Mouse (Mus musculus): Measurements from ENCODE around the gene Epb41l2. TPM values are rescaled to one million over a fixed set of nuclear protein-coding genes. Genes with fewer than 3 reads are reported as not detected.
A peak's percentile ranks its signal among the peaks of the same experiment; 100 is the strongest.

The Epb41l2 gene
- polyA plus RNA-seq, 1 experiment from 2014 or later = 23.6 TPM

DNA sequence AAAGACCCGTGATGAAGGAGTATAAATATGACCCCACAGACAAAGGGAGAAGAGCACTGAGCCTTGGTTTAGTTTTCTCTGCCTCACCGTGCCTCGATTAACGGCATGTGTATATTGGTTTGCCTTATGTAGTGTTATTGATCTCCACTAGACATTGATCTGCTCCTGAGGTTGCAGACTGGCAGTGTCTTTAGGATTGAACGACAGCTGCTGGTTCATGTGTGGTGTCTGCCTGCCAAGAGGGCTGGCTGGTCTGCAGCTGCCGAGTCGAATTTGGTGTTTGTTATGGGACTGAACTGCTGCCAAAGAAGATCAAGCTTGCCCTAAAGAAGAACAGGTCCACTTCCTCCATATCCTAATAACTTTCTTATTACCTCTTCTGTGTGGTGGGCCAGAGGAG, 5.2 kb upstream of the Epb41l2 start:
- H3K27me3 ChIP-seq (ENCODE audit: control insufficient read depth, insufficient read depth, low read length) = no peaks in the 10 kb centered on the region
- no peak overlapping the region for H3K9ac ChIP-seq (replicated peaks; ENCODE audit: low read length)
- WGBS = 92% methylated on average over 7 of the region's 7 CpGs
- H3K27ac ChIP-seq (replicated peaks; ENCODE audit: low read depth, low read length) = no peak overlapping the region
- H3K4me2 ChIP-seq (ENCODE audit: low read length) = no peak overlapping the region
- no peaks in the 10 kb centered on the region for H3K9me3 ChIP-seq (ENCODE audit: control insufficient read depth, low read length)
- H3K36me3 ChIP-seq (ENCODE audit: control insufficient read depth, insufficient read depth, low read length) = no peaks in the 10 kb centered on the region
- no peak for DNase-seq
- no peak overlapping the region for H3K4me3 ChIP-seq (replicated peaks; ENCODE audit: low read depth, low read length)
- ATAC-seq (ENCODE audit: low FRiP score, low TSS enrichment) = no peak
- no peaks in the 10 kb centered on the region for H3K4me1 ChIP-seq (ENCODE audit: control insufficient read depth, insufficient read depth, low read length)

DNA sequence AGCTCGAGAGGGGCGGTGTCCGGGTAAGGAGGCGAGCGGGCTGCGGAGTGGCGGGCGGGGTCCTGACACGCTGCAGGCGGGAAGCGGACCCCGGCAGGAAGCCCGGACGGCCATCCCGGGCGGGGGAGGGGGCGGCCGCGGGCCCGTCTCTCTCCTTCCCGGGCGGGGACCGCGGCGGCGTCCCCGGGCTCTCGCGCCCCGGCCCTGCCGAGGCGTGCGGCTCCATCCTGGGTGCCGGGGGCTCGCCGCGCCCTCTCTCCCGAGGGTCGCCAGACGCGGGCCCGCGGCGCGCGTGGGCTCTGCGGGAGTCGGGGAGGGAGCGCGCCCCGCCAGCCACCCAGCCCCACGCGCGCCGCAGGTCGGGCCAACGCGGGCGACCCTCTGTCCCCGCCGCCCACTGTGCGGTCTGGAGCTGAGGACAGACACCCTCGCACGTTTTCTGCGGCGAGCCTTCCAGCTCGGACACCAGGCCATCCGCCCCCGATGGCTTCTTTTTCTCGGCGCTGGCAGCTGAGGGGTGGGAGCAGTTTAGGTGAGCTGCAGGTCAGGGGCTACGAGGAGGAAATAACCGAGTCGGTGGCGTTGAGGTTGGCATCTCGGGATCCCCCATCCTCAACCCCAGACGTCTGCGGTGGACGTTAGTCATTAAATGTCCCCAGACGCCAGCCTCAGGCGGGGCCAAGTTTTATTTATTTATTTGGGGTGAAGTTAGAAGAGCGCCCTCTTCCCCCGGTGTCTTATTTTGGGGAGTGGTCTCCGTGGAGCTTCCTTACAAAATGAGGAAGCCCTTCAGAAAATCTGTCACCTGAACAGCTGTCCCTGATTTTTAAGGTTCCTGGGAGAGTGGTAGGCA, 587 bp downstream of the Epb41l2 start:
- Histone ChIP-seq H3K27ac (replicated peaks; ENCODE audit: low read depth, low read length) (peak overlapping the region; percentile 49), H3K9ac (replicated peaks; ENCODE audit: low read length) (peak overlapping the region; percentile 75), H3K36me3 (ENCODE audit: control insufficient read depth, insufficient read depth, low read length) (no peaks in the 10 kb centered on the region), H3K4me2 (ENCODE audit: low read length) (peak overlapping the region; percentile 81), H3K4me3 (replicated peaks; ENCODE audit: low read depth, low read length) (peak overlapping the region; percentile 77), H3K4me1 (ENCODE audit: control insufficient read depth, insufficient read depth, low read length) (peaks cover 8% of the 10 kb centered on the region; the same call in 1 of the 2 replicates), H3K27me3 (ENCODE audit: control insufficient read depth, insufficient read depth, low read length) (no peaks in the 10 kb centered on the region), H3K9me3 (ENCODE audit: control insufficient read depth, low read length) (no peaks in the 10 kb centered on the region)
- ATAC-seq (ENCODE audit: low FRiP score, low TSS enrichment) (peak; percentile 80), DNase-seq (peak; percentile 60)
- under 1% methylated on average over 70 of the region's 84 CpGs for WGBS

DNA sequence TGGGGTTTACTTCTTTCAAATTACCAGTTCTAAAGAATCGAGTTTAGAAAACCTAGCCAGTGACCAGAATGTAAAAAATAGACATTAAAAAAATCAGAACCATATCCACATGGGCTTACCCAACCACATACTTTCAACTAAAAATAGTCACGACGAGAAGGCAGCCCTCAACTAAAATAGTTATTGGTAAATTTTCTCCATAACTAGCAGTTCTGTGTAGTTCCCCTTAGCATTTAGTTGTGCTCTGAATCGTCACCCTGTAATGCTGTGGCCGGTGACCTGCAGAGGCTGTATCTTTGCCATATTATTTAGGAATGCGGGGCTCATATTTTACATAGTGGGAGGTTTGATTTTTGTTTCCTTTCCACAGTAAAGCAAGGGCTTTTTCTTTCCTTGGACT, 2.6 kb downstream of the Epb41l2 start:
- 85% methylated on average over 6 of the region's 6 CpGs for WGBS
- Histone ChIP-seq H3K4me1 (ENCODE audit: control insufficient read depth, insufficient read depth, low read length) (peaks cover 8% of the 10 kb centered on the region; the same call in 1 of the 2 replicates), H3K9me3 (ENCODE audit: control insufficient read depth, low read length) (no peaks in the 10 kb centered on the region), H3K36me3 (ENCODE audit: control insufficient read depth, insufficient read depth, low read length) (no peaks in the 10 kb centered on the region), H3K27ac (replicated peaks; ENCODE audit: low read depth, low read length) (no peak overlapping the region), H3K4me2 (ENCODE audit: low read length) (no peak overlapping the region), H3K4me3 (replicated peaks; ENCODE audit: low read depth, low read length) (no peak overlapping the region), H3K9ac (replicated peaks; ENCODE audit: low read length) (no peak overlapping the region), H3K27me3 (ENCODE audit: control insufficient read depth, insufficient read depth, low read length) (no peaks in the 10 kb centered on the region)
- ATAC-seq (ENCODE audit: low FRiP score, low TSS enrichment) (no peak), DNase-seq (no peak)

DNA sequence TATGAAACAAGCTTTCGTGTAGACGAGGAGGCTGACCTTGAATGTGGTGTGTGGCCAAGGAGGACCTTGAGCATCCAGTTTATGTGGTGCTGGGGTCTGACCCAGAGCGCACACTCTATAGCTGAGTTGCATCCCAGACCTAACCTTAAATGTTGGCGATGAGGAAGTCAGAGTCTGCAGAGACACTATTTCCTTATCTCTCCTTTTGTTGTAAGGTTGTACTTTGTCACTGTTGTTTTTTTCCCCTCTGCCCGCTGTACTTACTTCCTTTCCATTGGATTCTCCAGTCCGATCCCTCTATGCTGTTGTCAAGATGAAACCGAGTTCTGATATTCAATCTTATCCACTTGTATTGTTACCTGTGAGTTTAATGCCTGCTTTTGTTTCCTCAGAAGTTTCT, 5.6 kb downstream of the Epb41l2 start:
- DNase-seq (no peak), ATAC-seq (ENCODE audit: low FRiP score, low TSS enrichment) (no peak)
- Histone ChIP-seq H3K27me3 (ENCODE audit: control insufficient read depth, insufficient read depth, low read length) (no peaks in the 10 kb centered on the region), H3K4me3 (replicated peaks; ENCODE audit: low read depth, low read length) (no peak overlapping the region), H3K4me2 (ENCODE audit: low read length) (no peak overlapping the region), H3K9me3 (ENCODE audit: control insufficient read depth, low read length) (no peaks in the 10 kb centered on the region), H3K9ac (replicated peaks; ENCODE audit: low read length) (no peak overlapping the region), H3K36me3 (ENCODE audit: control insufficient read depth, insufficient read depth, low read length) (no peaks in the 10 kb centered on the region), H3K4me1 (ENCODE audit: control insufficient read depth, insufficient read depth, low read length) (peaks cover 8% of the 10 kb centered on the region; the same call in 1 of the 2 replicates), H3K27ac (replicated peaks; ENCODE audit: low read depth, low read length) (no peak overlapping the region)
- 93% methylated on average over 7 of the region's 7 CpGs for WGBS

DNA sequence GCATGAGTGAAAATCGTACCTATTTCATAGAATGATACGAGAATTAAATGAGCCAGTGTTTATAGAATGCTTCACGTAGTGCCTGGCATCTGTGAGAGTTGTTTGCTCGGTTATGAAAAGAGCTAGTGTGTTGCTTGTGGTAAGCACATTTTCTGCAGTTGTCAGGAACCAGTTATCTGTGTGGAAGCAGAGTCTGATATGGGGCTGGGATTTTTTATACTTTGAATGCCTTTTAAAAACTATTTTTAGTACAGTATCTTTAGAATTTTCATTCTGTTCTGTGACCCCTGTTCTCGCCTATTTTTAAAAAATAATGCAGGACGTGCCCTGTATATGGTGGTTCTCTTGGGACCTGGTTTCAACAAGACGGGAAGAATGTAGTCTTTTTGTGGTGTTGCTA, 6.1 kb downstream of the Epb41l2 start:
- no peak for DNase-seq
- Histone ChIP-seq H3K4me3 (replicated peaks; ENCODE audit: low read depth, low read length) (no peak overlapping the region), H3K4me1 (ENCODE audit: control insufficient read depth, insufficient read depth, low read length) (0 out of 2 replicates have a peak, but pooled peaks cover 4% of the 10 kb centered on the region), H3K9ac (replicated peaks; ENCODE audit: low read length) (no peak overlapping the region), H3K4me2 (ENCODE audit: low read length) (no peak overlapping the region), H3K9me3 (ENCODE audit: control insufficient read depth, low read length) (no peaks in the 10 kb centered on the region), H3K27ac (replicated peaks; ENCODE audit: low read depth, low read length) (no peak overlapping the region), H3K36me3 (ENCODE audit: control insufficient read depth, insufficient read depth, low read length) (no peaks in the 10 kb centered on the region), H3K27me3 (ENCODE audit: control insufficient read depth, insufficient read depth, low read length) (no peaks in the 10 kb centered on the region)
- no peak for ATAC-seq (ENCODE audit: low FRiP score, low TSS enrichment)
- 83% methylated on average over 7 of the region's 7 CpGs for WGBS

DNA sequence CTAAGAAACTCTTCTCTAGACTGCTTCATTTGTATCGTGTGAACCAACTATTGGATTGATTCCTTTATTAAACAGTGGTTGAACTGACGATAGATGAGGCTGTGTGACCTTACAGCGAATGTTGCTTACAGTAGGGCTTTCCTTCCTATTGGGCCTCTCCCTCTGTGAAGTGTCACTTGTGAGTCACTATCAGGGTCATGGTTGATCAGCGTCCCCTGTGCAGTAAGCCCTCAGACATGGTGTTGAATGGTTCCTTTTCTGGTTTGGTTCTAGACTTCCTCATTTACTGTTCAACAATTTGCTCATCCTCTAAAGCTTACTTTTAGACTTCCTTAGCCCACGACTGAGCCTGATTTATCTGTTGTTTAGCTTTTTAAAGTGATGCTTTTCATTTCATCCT, 7.1 kb downstream of the Epb41l2 start:
- no peaks in the 10 kb centered on the region for H3K36me3 ChIP-seq (ENCODE audit: control insufficient read depth, insufficient read depth, low read length)
- no peak overlapping the region for H3K4me3 ChIP-seq (replicated peaks; ENCODE audit: low read depth, low read length)
- DNase-seq = no peak
- no peak for ATAC-seq (ENCODE audit: low FRiP score, low TSS enrichment)
- H3K4me2 ChIP-seq (ENCODE audit: low read length) = no peak overlapping the region
- no peaks in the 10 kb centered on the region for H3K27me3 ChIP-seq (ENCODE audit: control insufficient read depth, insufficient read depth, low read length)
- H3K9ac ChIP-seq (replicated peaks; ENCODE audit: low read length) = no peak overlapping the region
- H3K9me3 ChIP-seq (ENCODE audit: control insufficient read depth, low read length) = no peaks in the 10 kb centered on the region
- H3K27ac ChIP-seq (replicated peaks; ENCODE audit: low read depth, low read length) = no peak overlapping the region
- H3K4me1 ChIP-seq (ENCODE audit: control insufficient read depth, insufficient read depth, low read length) = no peaks in the 10 kb centered on the region
- 90% methylated on average over 5 of the region's 5 CpGs for WGBS

DNA sequence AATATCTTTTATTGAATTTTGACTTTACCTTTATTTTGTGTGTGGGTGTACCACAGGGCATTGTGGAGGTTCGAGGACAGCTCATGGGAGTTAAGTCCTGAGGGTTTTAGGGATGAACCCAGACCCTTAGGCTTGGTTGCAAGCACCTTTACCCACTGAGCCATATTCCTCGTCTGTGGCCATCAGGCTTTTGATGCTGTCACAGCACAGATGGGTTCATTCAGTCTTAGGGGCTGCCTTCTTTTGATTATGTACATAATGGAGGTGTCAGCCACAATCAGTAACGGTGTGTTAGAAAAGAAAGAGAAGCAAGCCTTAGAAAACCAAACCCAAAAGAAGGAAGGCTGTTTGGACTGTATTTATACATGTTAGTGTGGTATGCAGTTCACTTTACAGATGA, 9.3 kb downstream of the Epb41l2 start:
- Histone ChIP-seq H3K9ac (replicated peaks; ENCODE audit: low read length) (no peak overlapping the region), H3K36me3 (ENCODE audit: control insufficient read depth, insufficient read depth, low read length) (no peaks in the 10 kb centered on the region), H3K27me3 (ENCODE audit: control insufficient read depth, insufficient read depth, low read length) (no peaks in the 10 kb centered on the region), H3K9me3 (ENCODE audit: control insufficient read depth, low read length) (no peaks in the 10 kb centered on the region), H3K4me3 (replicated peaks; ENCODE audit: low read depth, low read length) (no peak overlapping the region), H3K4me1 (ENCODE audit: control insufficient read depth, insufficient read depth, low read length) (0 out of 2 replicates have a peak, but pooled peaks cover 3% of the 10 kb centered on the region), H3K4me2 (ENCODE audit: low read length) (no peak overlapping the region), H3K27ac (replicated peaks; ENCODE audit: low read depth, low read length) (no peak overlapping the region)
- WGBS = 20% methylated on average over 3 of the region's 3 CpGs
- no peak for ATAC-seq (ENCODE audit: low FRiP score, low TSS enrichment)
- DNase-seq = no peak

DNA sequence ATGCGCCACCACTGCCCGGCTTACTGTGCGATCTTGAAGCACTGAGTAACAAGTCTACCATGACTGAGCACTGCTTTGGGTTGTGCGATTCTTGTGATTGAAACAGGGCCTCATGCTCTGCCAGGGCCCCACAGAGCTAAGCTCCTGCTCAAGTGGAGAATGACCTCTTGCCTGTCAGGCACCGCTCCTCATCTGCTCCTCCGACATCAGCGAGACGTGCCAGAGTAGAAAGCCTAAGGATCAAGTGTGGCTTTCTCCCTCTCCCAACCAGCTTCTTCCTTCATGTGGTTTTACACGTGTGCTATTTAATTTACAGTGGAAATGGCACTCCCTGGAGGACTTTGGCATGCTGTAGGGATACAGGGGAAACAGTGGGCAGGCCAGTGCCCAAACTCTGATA, 10.1 kb downstream of the Epb41l2 start:
- Histone ChIP-seq H3K27ac (replicated peaks; ENCODE audit: low read depth, low read length) (no peak overlapping the region), H3K4me2 (ENCODE audit: low read length) (no peak overlapping the region), H3K4me3 (replicated peaks; ENCODE audit: low read depth, low read length) (no peak overlapping the region), H3K9ac (replicated peaks; ENCODE audit: low read length) (no peak overlapping the region), H3K4me1 (ENCODE audit: control insufficient read depth, insufficient read depth, low read length) (0 out of 2 replicates have a peak, but pooled peaks cover 3% of the 10 kb centered on the region), H3K27me3 (ENCODE audit: control insufficient read depth, insufficient read depth, low read length) (no peaks in the 10 kb centered on the region), H3K9me3 (ENCODE audit: control insufficient read depth, low read length) (no peaks in the 10 kb centered on the region), H3K36me3 (ENCODE audit: control insufficient read depth, insufficient read depth, low read length) (no peaks in the 10 kb centered on the region)
- 83% methylated on average over 9 of the region's 9 CpGs for WGBS
- ATAC-seq (ENCODE audit: low FRiP score, low TSS enrichment) (no peak), DNase-seq (no peak)

DNA sequence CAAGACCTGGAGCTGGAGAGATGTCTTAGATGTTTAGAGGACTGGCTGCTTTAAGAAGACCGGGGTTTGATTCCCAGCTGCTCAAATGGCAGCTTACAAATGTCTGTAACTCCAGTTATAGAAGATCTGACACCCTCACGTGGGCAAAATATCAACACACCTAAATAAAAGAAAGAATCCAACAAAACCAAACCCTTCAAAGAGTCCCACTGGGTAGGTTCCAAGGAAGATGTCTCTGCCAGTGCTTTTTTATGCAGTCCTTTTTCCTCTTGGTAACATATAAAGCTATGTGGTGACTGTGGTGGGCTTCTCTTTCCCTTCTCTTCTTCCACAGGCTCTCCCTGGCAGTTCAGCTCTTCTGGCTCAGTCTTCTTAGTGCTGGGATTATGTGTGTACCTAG, 11.7 kb downstream of the Epb41l2 start:
- H3K36me3 ChIP-seq (ENCODE audit: control insufficient read depth, insufficient read depth, low read length) = no peaks in the 10 kb centered on the region
- no peak overlapping the region for H3K4me2 ChIP-seq (ENCODE audit: low read length)
- H3K27ac ChIP-seq (replicated peaks; ENCODE audit: low read depth, low read length) = no peak overlapping the region
- 0 out of 2 replicates have a peak, but pooled peaks cover 3% of the 10 kb centered on the region for H3K4me1 ChIP-seq (ENCODE audit: control insufficient read depth, insufficient read depth, low read length)
- no peak overlapping the region for H3K4me3 ChIP-seq (replicated peaks; ENCODE audit: low read depth, low read length)
- WGBS = 81% methylated on average over 2 of the region's 2 CpGs
- H3K9ac ChIP-seq (replicated peaks; ENCODE audit: low read length) = no peak overlapping the region
- DNase-seq (no peak), ATAC-seq (ENCODE audit: low FRiP score, low TSS enrichment) (no peak)
- no peaks in the 10 kb centered on the region for H3K27me3 ChIP-seq (ENCODE audit: control insufficient read depth, insufficient read depth, low read length)
- no peaks in the 10 kb centered on the region for H3K9me3 ChIP-seq (ENCODE audit: control insufficient read depth, low read length)
